Mouse (Mus musculus): Measurements from ENCODE around the gene Fam53b. TPM values are rescaled to one million over a fixed set of nuclear protein-coding genes. Genes with fewer than 3 reads are reported as not detected.
A peak's percentile ranks its signal among the peaks of the same experiment; 100 is the strongest.

Gene Fam53b
- total and polyA plus RNA-seq, 3 experiments = 15.6 to 30.9 (median 22.1) TPM

- Histone ChIP-seq H3K4me1 (ENCODE audit: control insufficient read depth in 1 of 2, insufficient read depth in 2 of 2) (peaks cover 43 to 80% of the 10 kb centered on the region in 2 experiments), H3K9me3 (replicated peaks; ENCODE audit: low read length) (no peaks in the 10 kb centered on the region), H3K27me3 (replicated peaks) (no peaks in the 10 kb centered on the region), H3K9ac (ENCODE audit: insufficient read depth, low read depth) (no peak overlapping the region), H3K4me3 (replicated peaks in 1 of 3; ENCODE audit: low read depth in 2 of 3, low read length in 2 of 3, poor library complexity in 1 of 3) (no peak overlapping the region), H3K79me2 (replicated peaks; ENCODE audit: control insufficient read depth, extremely low read depth, insufficient read depth, poor library complexity, severe bottlenecking) (no peaks in the 10 kb centered on the region), H3K27ac (ENCODE audit: insufficient read depth, low read depth) (no peak overlapping the region), H3K4me2 (ENCODE audit: insufficient read depth, low read depth, poor library complexity, severe bottlenecking) (no peak overlapping the region), H3K36me3 (replicated peaks in 1 of 2; ENCODE audit: control insufficient read depth in 1 of 2, insufficient read depth in 1 of 2, low read length in 1 of 2) (peaks cover 8 to 50% of the 10 kb centered on the region in 2 experiments)
- no peak for TF ChIP-seq USF2 (conservative IDR thresholded peaks at IDR 0.05; ENCODE audit: low read depth, low read length)
- TF ChIP-seq IRF4 (IDR thresholded peaks at IDR 0.05; ENCODE audit: low read depth, low read length) = peak; percentile 44; the same call in 1 of the 2 replicates
- no peak for DNase-seq (ENCODE audit: extremely low read depth)
- dilution Hi-C loops (cut with MboI; ENCODE audit: extremely low pct_ligation_motif_present, extremely low pct_unique_long_range_greater_than_20kb, low sequenced_read_pairs) = no loop called here
- in situ Hi-C loops (cut with MboI; ENCODE audit: low pct_ligation_motif_present, low pct_unique_long_range_greater_than_20kb, low sequenced_read_pairs) = no loop called here
Observed at GRCm38 (mm10) chr7:132724501-132725062, 89.1 kb downstream of the Fam53b start.

- H3K36me3 ChIP-seq (replicated peaks in 1 of 2; ENCODE audit: control insufficient read depth in 1 of 2, insufficient read depth in 1 of 2, low read length in 1 of 2) = peaks cover 8 to 47% of the 10 kb centered on the region in 2 experiments
Observed at GRCm38 (mm10) chr7:132723906-132724305, 89.8 kb downstream of the Fam53b start.

GRCm38 (mm10) chr7:132722401-132723370 lies 91.0 kb downstream of the Fam53b start:
- H3K27ac ChIP-seq (ENCODE audit: insufficient read depth, low read depth) = no peak overlapping the region
- no peaks in the 10 kb centered on the region for H3K9me3 ChIP-seq (replicated peaks; ENCODE audit: low read length)
- H3K4me2 ChIP-seq (ENCODE audit: insufficient read depth, low read depth, poor library complexity, severe bottlenecking) = no peak overlapping the region
- in situ Hi-C loops (cut with MboI; ENCODE audit: low pct_ligation_motif_present, low pct_unique_long_range_greater_than_20kb, low sequenced_read_pairs) = no loop called here
- H3K4me3 ChIP-seq (replicated peaks in 1 of 3; ENCODE audit: low read depth in 2 of 3, low read length in 2 of 3, poor library complexity in 1 of 3) = no peak overlapping the region
- peaks cover 42 to 82% of the 10 kb centered on the region in 2 experiments for H3K4me1 ChIP-seq (ENCODE audit: control insufficient read depth in 1 of 2, insufficient read depth in 2 of 2)
- dilution Hi-C loops (cut with MboI; ENCODE audit: extremely low pct_ligation_motif_present, extremely low pct_unique_long_range_greater_than_20kb, low sequenced_read_pairs) = no loop called here
- no peak for DNase-seq (ENCODE audit: extremely low read depth)
- H3K27me3 ChIP-seq (replicated peaks) = no peaks in the 10 kb centered on the region
- H3K9ac ChIP-seq (ENCODE audit: insufficient read depth, low read depth) = no peak overlapping the region
- H3K36me3 ChIP-seq (replicated peaks in 1 of 2; ENCODE audit: control insufficient read depth in 1 of 2, insufficient read depth in 1 of 2, low read length in 1 of 2) = peaks cover 0 to 43% of the 10 kb centered on the region in 2 experiments
- H3K79me2 ChIP-seq (replicated peaks; ENCODE audit: control insufficient read depth, extremely low read depth, insufficient read depth, poor library complexity, severe bottlenecking) = no peaks in the 10 kb centered on the region
- TF ChIP-seq HCFC1 (IDR thresholded peaks at IDR 0.05; ENCODE audit: low read depth, low read length) (no peak), ETS1 (conservative IDR thresholded peaks at IDR 0.05; ENCODE audit: low read depth, low read length) (no peak), RCOR1 (conservative IDR thresholded peaks at IDR 0.05; ENCODE audit: low read depth, low read length) (no peak), PAX5 (IDR thresholded peaks at IDR 0.05; ENCODE audit: low read length) (no peak), MAZ (IDR thresholded peaks at IDR 0.05; ENCODE audit: low read depth, low read length) (no peak), JUN (IDR thresholded peaks at IDR 0.05; ENCODE audit: insufficient read depth, low read depth, low read length) (no peak), MAFK (IDR thresholded peaks at IDR 0.05; ENCODE audit: insufficient replicate concordance, low read length) (no peak), KAT2A (IDR thresholded peaks at IDR 0.05; ENCODE audit: insufficient replicate concordance, low read length) (no peak), POLR2A (IDR thresholded peaks at IDR 0.05; ENCODE audit: low read depth, low read length) (no peak), JUND (conservative IDR thresholded peaks at IDR 0.05; ENCODE audit: low read depth, low read length) (no peak), ZKSCAN1 (IDR thresholded peaks at IDR 0.05; ENCODE audit: borderline replicate concordance, low read depth, low read length) (no peak), MAX (IDR thresholded peaks at IDR 0.05; ENCODE audit: low read length) (no peak), USF1 (IDR thresholded peaks at IDR 0.05; ENCODE audit: low read depth, low read length) (no peak), MEF2A (IDR thresholded peaks at IDR 0.05; ENCODE audit: borderline replicate concordance, low read depth, low read length) (no peak), E2F4 (IDR thresholded peaks at IDR 0.05; ENCODE audit: insufficient replicate concordance, low read depth, low read length) (no peak), MYC (IDR thresholded peaks at IDR 0.05; ENCODE audit: low read depth, low read length) (no peak), CHD2 (IDR thresholded peaks at IDR 0.05; ENCODE audit: low read length) (no peak)

More at GRCm38 (mm10) chr7:132723906-132724305, 89.8 kb downstream of the Fam53b start:
- H3K9ac ChIP-seq (ENCODE audit: insufficient read depth, low read depth) = no peak overlapping the region
- no peak overlapping the region for H3K4me2 ChIP-seq (ENCODE audit: insufficient read depth, low read depth, poor library complexity, severe bottlenecking)
- DNase-seq (ENCODE audit: extremely low read depth) = peak; percentile 54
- dilution Hi-C loops (cut with MboI; ENCODE audit: extremely low pct_ligation_motif_present, extremely low pct_unique_long_range_greater_than_20kb, low sequenced_read_pairs) (no loop called here), in situ Hi-C loops (cut with MboI; ENCODE audit: low pct_ligation_motif_present, low pct_unique_long_range_greater_than_20kb, low sequenced_read_pairs) (no loop called here)
- no peaks in the 10 kb centered on the region for H3K9me3 ChIP-seq (replicated peaks; ENCODE audit: low read length)
- no peak overlapping the region for H3K27ac ChIP-seq (ENCODE audit: insufficient read depth, low read depth)
- H3K4me1 ChIP-seq (ENCODE audit: control insufficient read depth in 1 of 2, insufficient read depth in 2 of 2) = peaks cover 43 to 80% of the 10 kb centered on the region in 2 experiments
- H3K4me3 ChIP-seq (replicated peaks in 1 of 3; ENCODE audit: low read depth in 2 of 3, low read length in 2 of 3, poor library complexity in 1 of 3) = no peak overlapping the region
- TF ChIP-seq ETS1 (conservative IDR thresholded peaks at IDR 0.05; ENCODE audit: low read depth, low read length) (no peak; the same call in 1 of the 2 replicates), RCOR1 (conservative IDR thresholded peaks at IDR 0.05; ENCODE audit: low read depth, low read length) (no peak), POLR2A (IDR thresholded peaks at IDR 0.05; ENCODE audit: low read depth, low read length) (peak; percentile 49), BHLHE40 (IDR thresholded peaks at IDR 0.05; ENCODE audit: low read depth, low read length) (peak; percentile 47), CHD2 (IDR thresholded peaks at IDR 0.05; ENCODE audit: low read length) (no peak), USF2 (conservative IDR thresholded peaks at IDR 0.05; ENCODE audit: low read depth, low read length) (peak; percentile 71), SMC3 (IDR thresholded peaks at IDR 0.05; ENCODE audit: low read depth, low read length) (no peak), MAX (IDR thresholded peaks at IDR 0.05; ENCODE audit: low read length) (peak; percentile 81), TBP (conservative IDR thresholded peaks at IDR 0.05; ENCODE audit: low read depth, low read length) (0 out of 2 replicates have a peak, but pooled peaks have one; percentile 42), ZKSCAN1 (IDR thresholded peaks at IDR 0.05; ENCODE audit: borderline replicate concordance, low read depth, low read length) (no peak), USF1 (IDR thresholded peaks at IDR 0.05; ENCODE audit: low read depth, low read length) (peak; percentile 79)
- no peaks in the 10 kb centered on the region for H3K79me2 ChIP-seq (replicated peaks; ENCODE audit: control insufficient read depth, extremely low read depth, insufficient read depth, poor library complexity, severe bottlenecking)
- no peaks in the 10 kb centered on the region for H3K27me3 ChIP-seq (replicated peaks)

All from CH12.LX (cell line).